Mouse (Mus musculus) retina, postnatal 1 day (tissue): Measurements from ENCODE around the gene Gm9918.

Experiments
- DNase-seq: peaks from one replicate; pipeline ENCODE4 v3.0.0-alpha.2; 2012

Gene Gm9918

DNA sequence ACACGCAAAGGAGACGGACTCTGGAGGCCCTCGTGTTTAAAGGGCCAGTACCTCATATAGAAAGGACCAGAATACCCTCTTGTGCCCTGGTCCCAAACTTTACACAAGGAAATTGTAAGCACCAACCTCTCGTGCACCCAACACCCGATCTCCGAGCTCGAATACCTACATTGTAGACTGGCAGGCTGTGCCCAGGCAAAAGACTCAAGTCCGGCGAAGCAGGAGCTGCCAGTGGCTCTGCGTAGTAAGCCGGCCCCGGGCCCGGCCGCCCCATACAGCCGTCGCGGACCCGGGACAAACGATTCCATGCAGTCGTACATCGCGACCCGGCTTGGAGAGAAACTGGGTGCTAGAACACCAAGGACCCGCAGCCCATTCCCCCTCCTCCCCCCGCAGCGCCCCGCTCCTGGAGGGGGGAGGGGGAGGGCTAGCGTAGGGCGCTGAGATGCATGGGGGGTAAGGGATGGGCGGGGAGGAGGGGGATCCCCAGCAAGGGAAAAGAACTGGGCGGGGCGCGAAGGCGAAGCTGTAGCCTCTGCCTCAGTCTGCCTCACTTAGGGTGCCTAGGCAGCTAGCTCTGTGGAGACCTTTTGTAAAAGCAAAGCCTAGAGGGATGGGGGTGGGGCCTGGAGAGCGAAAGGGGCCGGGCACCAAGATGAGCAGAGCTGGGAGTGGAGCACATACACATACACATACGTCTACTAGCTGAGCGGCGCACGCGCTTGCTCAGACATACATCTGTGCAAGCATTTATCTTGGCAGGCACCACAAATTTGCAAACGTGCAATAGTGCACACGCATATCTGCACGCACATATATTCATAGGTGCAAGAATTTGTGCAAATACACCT, 24.2 kb upstream of the Gm9918 start:
- DNase-seq = peak; percentile 76

DNA sequence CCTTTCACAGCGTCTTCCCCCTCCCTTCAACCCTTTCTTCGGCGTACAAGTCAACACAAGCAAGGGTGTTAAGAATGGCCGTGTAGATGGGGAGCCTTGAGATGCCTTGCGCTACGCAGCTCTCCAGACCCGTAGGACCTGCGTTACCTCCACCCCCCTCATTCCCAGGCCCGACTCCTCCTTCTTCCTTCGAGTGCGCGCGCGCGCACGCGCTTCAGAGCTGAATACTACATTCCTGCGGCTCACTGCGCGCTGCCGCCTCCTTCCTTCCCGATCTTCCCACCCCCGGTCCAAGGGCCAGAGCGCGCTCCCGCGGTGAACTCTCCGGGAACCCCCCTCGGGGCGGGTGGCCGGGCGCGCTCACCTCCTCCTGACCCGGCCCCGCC, 23.5 kb upstream of the Gm9918 start:
- DNase-seq = peak; percentile 90

- DNase-seq = peak; percentile 68
These were observed 22.9 kb upstream of the Gm9918 start for GRCm38 (mm10) chr15:102247252-102248130.

- DNase-seq = no peak
These were observed 22.1 kb upstream of the Gm9918 start for GRCm38 (mm10) chr15:102248131-102248811.

DNA sequence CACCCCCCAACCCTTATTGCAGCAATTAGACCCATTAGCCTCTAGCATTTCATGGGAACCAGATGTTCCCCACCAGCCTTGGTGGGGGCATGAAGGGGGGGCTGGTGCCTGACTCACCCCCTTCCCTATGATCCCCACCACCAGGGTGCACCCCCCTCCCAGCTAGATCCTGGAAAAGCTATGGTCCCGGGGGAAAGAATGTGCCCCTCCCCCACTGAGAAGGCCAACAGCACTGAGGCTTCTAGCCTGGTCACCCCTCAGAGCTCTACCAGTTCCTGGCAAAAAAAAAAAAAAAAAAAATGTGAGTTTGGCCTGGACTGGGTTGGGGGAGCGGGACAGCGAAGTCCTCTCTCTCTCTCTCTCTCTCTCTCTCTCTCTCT, 21.6 kb upstream of the Gm9918 start:
- no peak for DNase-seq

- DNase-seq = peak; percentile 32
These were observed 21.1 kb upstream of the Gm9918 start for GRCm38 (mm10) chr15:102249251-102249691.

DNA sequence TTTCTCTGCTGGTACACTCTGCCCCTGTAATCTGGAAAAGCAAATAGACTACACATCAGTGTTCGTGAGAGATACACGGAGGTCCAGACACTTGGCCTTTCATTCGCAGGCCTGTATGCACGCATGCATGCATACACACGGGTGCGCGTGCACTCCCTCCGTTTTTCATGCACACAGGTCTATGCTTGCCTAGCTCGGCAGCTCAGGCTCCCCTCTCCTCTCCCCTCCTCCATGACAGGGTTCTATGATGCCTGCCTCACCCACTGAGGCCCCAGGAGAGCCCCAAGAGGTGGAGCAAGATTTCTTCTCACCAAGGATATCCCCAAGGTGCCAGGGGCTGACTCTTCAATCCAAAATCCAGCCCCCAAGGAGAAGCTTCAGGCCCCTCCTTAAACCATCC, 20.4 kb upstream of the Gm9918 start:
- DNase-seq = no peak

- no peak for DNase-seq
These were observed 19.8 kb upstream of the Gm9918 start for GRCm38 (mm10) chr15:102250521-102250920.

GRCm38 (mm10) chr15:102255547-102256255, 14.7 kb upstream of the Gm9918 start:
- DNase-seq = peak; percentile 55

- no peak for DNase-seq
These were observed 13.7 kb upstream of the Gm9918 start for GRCm38 (mm10) chr15:102256431-102257201.

DNA sequence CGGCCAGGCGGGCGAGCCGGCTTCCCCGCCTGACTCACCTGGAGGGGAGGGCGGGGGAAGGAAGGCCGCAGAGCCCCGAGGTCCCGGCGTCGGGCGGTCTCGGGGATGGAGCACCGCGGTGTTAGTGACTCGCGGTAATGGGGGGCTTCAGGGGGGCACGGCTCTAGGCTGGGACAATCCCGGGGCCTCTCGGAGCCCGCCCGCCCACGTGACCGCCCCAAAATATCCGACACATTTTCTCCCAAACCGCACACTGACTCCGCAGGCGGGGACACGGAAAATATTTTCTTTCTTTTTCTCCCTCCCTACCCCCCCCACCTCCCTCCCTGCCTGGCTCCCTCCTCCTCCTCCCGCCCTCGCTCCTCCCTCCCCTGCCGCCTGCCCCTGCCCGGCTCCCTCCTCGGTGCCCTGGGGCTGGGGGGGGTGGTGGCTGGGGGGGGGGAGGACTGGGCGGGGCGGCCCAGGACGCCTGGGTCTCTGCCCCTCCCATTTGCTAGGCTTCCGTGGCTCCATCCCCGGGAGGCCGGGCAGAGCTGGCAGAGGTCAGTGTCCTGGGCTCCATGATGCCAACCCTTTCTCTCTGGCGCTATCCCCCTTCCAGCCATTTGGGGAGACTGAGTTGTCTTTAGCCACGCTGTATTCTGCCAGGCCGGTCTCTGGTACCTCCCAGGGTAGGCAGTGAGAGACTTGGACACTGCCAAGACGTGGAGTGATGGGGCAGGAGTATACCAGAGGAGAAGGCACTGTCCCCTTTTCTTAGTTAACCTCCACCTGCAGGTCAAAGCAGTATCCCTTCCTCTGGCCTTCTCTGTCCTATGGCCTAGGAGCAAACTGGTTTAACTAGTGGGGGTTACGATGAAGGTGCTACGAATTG, 12.9 kb upstream of the Gm9918 start, which contains the start of gene Rarg:
TSS of gene Rarg (minus strand) at position 316 of the 874 bp plus-strand sequence.
- DNase-seq = peak; percentile 55

GRCm38 (mm10) chr15:102258076-102258470, 12.3 kb upstream of the Gm9918 start:
- DNase-seq = peak; percentile 47

- DNase-seq = no peak
These were observed 11.6 kb upstream of the Gm9918 start for GRCm38 (mm10) chr15:102258581-102259253.

DNA sequence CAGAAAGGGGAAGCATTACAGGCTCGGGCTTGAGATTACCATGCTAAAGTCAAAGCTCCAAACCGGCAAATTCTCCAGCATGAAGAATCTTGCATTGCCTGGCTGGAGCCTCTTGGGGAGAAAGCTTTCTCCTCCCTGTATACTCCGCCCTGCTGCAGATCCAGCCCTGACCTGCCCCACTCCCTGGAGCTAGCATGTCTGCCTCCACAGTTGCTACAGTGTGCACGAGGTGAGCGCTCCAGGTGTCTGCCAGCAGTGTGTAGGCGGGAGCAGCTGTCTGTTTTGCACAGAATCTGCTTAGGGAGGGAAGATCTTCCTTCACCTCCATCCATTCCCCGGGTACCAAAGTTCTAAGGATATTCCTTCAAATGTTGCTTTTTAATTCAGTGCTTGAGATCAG, 7.8 kb upstream of the Gm9918 start:
- DNase-seq = no peak

- DNase-seq = no peak
These were observed 7.3 kb upstream of the Gm9918 start for GRCm38 (mm10) chr15:102263037-102263436.

DNA sequence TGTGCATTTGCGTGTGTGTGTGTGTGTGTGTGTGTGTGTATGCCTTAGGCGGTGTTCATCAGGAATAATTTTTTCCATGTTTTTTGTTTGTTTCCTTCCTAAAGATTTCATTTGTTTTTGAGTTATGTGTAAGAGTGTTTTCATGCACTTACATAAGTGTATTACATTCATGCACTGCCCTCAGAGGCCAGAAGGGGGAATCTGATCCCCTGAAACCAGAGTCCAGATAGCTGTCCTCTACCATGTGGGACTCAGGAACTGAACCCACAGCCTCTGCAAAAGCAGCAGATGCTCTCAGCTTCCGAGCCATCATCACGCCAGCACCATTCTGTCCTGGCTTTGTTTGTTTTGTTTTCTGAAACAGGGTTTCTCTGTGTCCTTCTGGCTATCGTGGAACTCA, 4.8 kb upstream of the Gm9918 start:
- no peak for DNase-seq

DNA sequence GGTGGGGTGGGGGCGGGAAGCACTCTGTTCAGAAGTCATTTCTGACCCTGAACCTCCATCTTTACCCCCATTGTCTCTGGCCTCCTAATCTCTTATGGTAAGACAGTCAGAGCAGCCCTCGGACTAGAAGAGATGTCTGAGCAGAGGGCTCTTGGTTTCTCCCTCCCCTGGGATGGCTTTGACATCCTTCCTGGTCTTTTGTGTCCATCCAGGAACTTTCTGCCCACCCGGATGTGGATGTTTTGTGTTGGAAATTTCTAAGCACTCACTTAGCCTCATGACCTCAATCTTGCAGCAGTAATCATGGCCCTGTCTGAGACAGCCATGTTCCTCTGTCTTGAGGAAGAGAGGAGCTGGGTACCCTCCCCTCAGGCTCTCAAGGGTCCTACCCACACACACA, 1.1 kb downstream of the Gm9918 start:
- DNase-seq = no peak

DNA sequence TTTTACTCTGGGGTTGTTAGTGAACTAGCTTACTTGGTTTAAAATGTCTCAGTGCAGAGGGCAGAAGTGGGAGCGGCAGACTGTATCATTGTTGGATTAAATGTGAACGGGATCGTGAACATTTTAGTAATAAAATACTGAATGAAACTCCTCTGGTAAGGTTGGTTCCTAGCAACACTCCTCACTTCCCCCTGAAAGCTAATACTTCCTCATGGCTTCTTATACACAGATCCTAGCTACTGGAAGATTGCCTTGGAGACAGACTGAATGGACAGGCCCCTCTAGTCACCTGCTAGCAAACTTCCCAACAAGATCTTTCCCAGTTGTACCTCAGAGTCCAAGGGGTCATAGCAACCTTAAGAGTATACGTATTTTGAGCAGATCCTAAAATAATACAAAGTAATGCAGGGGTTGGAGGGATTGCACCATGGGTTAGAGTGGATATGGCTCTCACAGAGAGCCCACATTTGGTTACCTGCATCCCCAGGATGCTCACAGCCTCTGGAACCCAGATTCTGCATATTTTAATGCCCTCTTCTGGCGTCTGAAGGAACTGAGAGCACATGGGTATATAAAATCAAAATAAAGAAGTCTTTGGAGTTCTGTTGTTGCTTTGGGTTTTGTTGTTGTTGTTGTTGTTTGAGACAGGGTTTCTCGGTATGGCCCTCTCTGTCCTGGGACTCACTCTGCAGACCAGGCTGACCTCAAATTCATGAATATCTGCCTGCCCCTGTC, 3.8 kb downstream of the Gm9918 start:
- no peak for DNase-seq

- no peak for DNase-seq
These were observed 8.3 kb downstream of the Gm9918 start for GRCm38 (mm10) chr15:102278726-102279091.
